Mouse (Mus musculus) liver, embryonic 11.5 days (tissue): Measurements from ENCODE around the gene Spata9. TPM values are rescaled to one million over a fixed set of nuclear protein-coding genes. Genes with fewer than 3 reads are reported as not detected.
"Not testable (repeated sequence)": the region's sequence is repeated elsewhere in the genome, so short reads cannot be mapped to it uniquely, and the experiment has no call there.

Experiments used
- ATAC-seq: fragments of 200-750 bp; cut with Nextera tagmentation; replicated peaks from 2 replicates; pipeline ENCODE4 v1.8.0; 2017; ENCODE audit warnings: moderate number of reproducible peaks, mild to moderate bottlenecking, moderate TSS enrichment, moderate library complexity; ENCODE audit not compliant: low FRiP score
- DNase-seq: peaks from one replicate; pipeline ENCODE4 v3.0.0-alpha.2; 2017; ENCODE audit warnings: low spot score
- H3K27ac ChIP-seq: fragments of 300-500 bp; sonication (generic); 2 replicates; pipeline ENCODE4 v1.5.1; 2014; ENCODE audit warnings: mild to moderate bottlenecking, low read depth, low read length, control low read depth
- H3K27me3 ChIP-seq: fragments of 300-500 bp; sonication (generic); replicated peaks from 2 replicates; pipeline ENCODE4 v1.6.1; 2014; ENCODE audit warnings: low read length, mixed read lengths; ENCODE audit not compliant: control insufficient read depth, insufficient read depth
- H3K36me3 ChIP-seq: fragments of 300-500 bp; sonication (generic); 2 replicates; pipeline ENCODE4 v1.6.1; 2014; ENCODE audit warnings: mild to moderate bottlenecking, low read length, moderate library complexity, mixed read lengths; ENCODE audit not compliant: control insufficient read depth, insufficient read depth
- H3K4me1 ChIP-seq: fragments of 300-500 bp; sonication (generic); replicated peaks from 2 replicates; pipeline ENCODE4 v1.6.1; 2014; ENCODE audit warnings: low read length, mixed read lengths; ENCODE audit not compliant: control insufficient read depth, insufficient read depth
- H3K4me2 ChIP-seq: fragments of 300-500 bp; sonication (generic); 2 replicates; pipeline ENCODE4 v1.6.1; 2014; ENCODE audit warnings: mild to moderate bottlenecking, control low read depth, moderate library complexity
- H3K4me3 ChIP-seq: fragments of 300-500 bp; sonication (generic); 2 replicates; pipeline ENCODE4 v1.5.1; 2014; ENCODE audit warnings: low read depth, low read length, control low read depth
- H3K9ac ChIP-seq: fragments of 300-500 bp; sonication (generic); 2 replicates; pipeline ENCODE4 v1.6.1; 2014; ENCODE audit warnings: low read depth, low read length, control low read depth
- H3K9me3 ChIP-seq: fragments of 300-500 bp; sonication (generic); 2 replicates; pipeline ENCODE4 v1.6.1; 2016; ENCODE audit warnings: low read length, inconsistent platforms, mixed read lengths; ENCODE audit not compliant: control insufficient read depth
- WGBS: fragments of 180-500 bp; shearing (Covaris S2); extraction: QIAGEN DNeasy Blood & Tissue Kit; methylation state at CpG from one replicate; pipeline ENCODE4 v1.1.7; 2014; 5-methylcytosine and 5-hydroxymethylcytosine counted together
- polyA plus RNA-seq: library from polyadenylated mRNA; unstranded; fragments of >200 nt; fragmentation: Nextera tagmentation; extraction: Ambion mirVana; gene quantifications from 2 replicates; pipeline ENCODE4 v1.2.1, GENCODE M21; 2014

Gene Spata9
- 0.52 and 0.53 TPM in 2 replicates for polyA plus RNA-seq

DNA sequence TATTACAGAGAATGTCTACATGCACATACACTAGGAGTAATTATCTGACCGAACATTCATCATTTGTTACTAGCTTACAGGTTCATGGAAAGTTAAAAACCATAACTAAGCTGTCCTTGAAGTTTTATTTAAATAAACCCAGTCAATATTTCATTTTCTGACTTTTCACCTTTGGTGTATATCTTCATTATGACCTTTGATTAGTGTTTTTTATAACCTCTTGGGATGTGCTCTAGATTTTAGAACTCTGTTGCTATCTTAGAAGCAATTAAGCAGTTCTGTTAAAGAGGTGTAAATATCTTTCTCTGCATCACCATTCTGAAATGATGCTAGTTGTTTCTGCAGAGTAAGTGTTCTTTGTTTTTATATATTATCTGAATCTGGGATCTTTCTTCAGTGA lies at the start of gene Spata9:
Gene Spata9 (plus strand): TSS at position 301 of the 400 bp plus-strand sequence.
- Histone ChIP-seq H3K36me3 (no peaks in the 10 kb centered on the region), H3K27ac (no peak within 1 kb of the TSS), H3K4me3 (no peak within 1 kb of the TSS), H3K4me2 (no peak within 1 kb of the TSS), H3K4me1 (no peaks in the 10 kb centered on the region), H3K9ac (no peak within 1 kb of the TSS), H3K9me3 (no peaks in the 10 kb centered on the region; the same call in 1 of the 2 replicates), H3K27me3 (no peaks in the 10 kb centered on the region)
- ATAC-seq (no peak), DNase-seq (no peak)
- 86% methylated on average over 1 of the region's 1 CpGs for WGBS

DNA sequence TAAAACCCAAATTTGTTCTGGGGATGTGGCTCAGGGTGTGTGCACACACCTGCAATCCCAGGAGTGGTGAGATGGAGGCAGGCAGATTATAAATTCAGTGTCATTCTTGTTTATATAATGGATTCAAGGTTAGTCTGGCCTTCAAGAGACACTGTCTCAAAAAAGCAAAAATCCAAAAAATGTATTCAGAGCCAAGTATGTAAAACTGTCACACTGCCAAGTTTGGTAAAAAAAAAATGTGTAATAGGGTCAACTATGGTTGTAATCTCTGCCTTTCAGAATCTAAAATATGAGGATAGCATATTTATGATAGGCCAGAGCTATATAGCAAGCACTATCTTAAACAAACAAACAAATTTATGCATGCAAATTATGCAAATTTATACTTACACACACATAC lies 39.0 kb upstream of the Spata9 start:
- DNase-seq (no peak), ATAC-seq (no peak)
- Histone ChIP-seq H3K27ac (no peak overlapping the region), H3K4me1 (peaks cover 4% of the 10 kb centered on the region; the same call in 1 of the 2 replicates), H3K9me3 (no peaks in the 10 kb centered on the region), H3K27me3 (no peaks in the 10 kb centered on the region), H3K36me3 (peaks cover 3% of the 10 kb centered on the region; the same call in 1 of the 2 replicates), H3K4me3 (no peak overlapping the region), H3K4me2 (no peak overlapping the region), H3K9ac (no peak overlapping the region)

DNA sequence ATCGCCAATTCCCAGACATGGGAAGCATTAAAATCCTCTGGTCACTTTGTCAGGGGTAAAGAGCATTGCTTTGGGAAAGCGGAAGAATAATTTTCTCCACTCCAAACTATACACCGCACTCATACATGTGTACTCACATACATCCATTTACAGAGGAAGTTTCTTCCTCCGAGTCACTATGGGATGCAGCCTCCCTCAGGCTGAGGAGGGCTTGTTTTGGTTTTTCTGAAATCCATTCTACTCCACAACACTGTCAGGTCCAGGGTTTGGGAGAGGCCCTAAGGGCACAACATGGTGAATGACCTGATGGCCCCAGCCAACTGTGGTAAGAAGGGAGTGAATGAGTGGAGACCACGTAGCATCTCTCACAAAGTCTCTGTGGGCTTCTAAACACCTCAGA lies 37.9 kb upstream of the Spata9 start:
- H3K4me3 ChIP-seq, H3K4me2 ChIP-seq, H3K27me3 ChIP-seq, DNase-seq, H3K9me3 ChIP-seq, ATAC-seq, H3K27ac ChIP-seq, H3K4me1 ChIP-seq, H3K36me3 ChIP-seq, H3K9ac ChIP-seq: not testable (repeated sequence)
- WGBS, result 92% methylated on average over 5 of the region's 5 CpGs

DNA sequence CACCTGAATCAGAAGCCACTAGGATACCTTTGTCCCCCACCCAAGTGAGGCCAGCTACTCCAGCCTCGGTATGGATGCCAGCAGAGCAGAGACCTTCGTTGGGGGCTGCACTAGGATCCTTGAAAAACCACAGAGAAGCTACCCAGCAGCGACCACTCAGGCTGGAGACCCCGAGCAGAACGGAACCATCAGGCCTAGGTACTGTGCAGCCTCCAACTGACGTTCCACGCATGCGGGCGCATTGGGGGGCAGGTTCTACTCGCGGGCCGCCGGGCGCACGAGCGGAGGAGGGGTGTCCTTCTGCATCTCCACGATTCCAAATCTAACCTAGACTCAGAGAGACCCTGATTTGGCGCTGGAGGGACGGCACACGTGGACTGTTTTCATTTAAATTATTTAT lies 36.9 kb upstream of the Spata9 start:
- DNase-seq, result no peak
- Histone ChIP-seq H3K27ac (no peak overlapping the region), H3K4me3 (no peak overlapping the region), H3K27me3 (no peaks in the 10 kb centered on the region), H3K9me3 (no peaks in the 10 kb centered on the region), H3K36me3 (peaks cover 3% of the 10 kb centered on the region; the same call in 1 of the 2 replicates), H3K4me1 (peaks cover 4% of the 10 kb centered on the region; the same call in 1 of the 2 replicates), H3K4me2 (no peak overlapping the region), H3K9ac (no peak overlapping the region)
- 91% methylated on average over 20 of the region's 20 CpGs for WGBS
- ATAC-seq, result no peak

DNA sequence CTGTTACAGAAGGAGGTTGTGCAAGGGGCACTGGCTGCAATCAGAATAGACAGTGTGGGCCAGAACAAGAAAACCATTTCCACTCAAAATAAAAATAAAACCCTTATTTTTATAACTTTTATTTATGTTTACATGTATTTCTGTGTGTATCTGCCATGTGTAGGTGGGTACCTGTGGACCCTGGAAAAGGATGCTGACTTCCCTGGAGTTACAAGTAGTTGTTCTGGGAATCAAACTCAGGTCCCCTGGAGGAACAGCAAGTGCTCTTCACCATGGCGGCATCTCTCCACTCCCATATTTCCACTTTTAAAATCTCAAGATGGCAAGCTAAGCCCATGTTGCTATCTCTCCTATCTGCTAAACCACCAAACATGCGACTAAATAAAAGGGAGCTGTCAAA lies 36.3 kb upstream of the Spata9 start:
- Histone ChIP-seq H3K9ac (no peak overlapping the region), H3K9me3 (no peaks in the 10 kb centered on the region), H3K4me2 (no peak overlapping the region), H3K4me3 (no peak overlapping the region), H3K27me3 (no peaks in the 10 kb centered on the region), H3K27ac (no peak overlapping the region), H3K36me3 (peaks cover 3% of the 10 kb centered on the region; the same call in 1 of the 2 replicates), H3K4me1 (peaks cover 4% of the 10 kb centered on the region; the same call in 1 of the 2 replicates)
- ATAC-seq (no peak), DNase-seq (no peak)
- WGBS, result 50% methylated on average over 2 of the region's 2 CpGs

DNA sequence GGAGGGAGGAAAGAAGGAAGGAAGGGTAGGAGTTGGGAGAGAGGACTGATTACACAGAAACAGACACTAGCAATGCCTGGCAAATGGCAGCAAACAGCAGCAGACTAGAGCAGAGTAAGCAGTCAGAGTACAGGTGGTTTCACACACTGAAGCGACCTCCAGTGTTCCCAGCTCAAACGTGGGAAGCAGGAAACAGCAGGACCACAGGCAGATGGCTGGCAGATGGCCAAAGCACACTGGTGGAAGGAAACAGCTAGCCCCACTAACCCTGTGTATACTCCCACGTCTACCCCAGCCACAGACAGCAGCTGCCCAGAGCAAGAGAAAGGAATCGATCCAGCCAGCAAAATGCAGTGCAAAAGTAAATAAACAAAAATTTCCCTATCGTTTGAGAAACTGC lies 35.9 kb upstream of the Spata9 start:
- no peak overlapping the region for H3K4me2 ChIP-seq
- no peaks in the 10 kb centered on the region for H3K9me3 ChIP-seq
- ATAC-seq (no peak), DNase-seq (no peak)
- H3K4me1 ChIP-seq, result peaks cover 4% of the 10 kb centered on the region; the same call in 1 of the 2 replicates
- no peak overlapping the region for H3K9ac ChIP-seq
- WGBS, result 31% methylated on average over 5 of the region's 5 CpGs
- H3K27me3 ChIP-seq, result no peaks in the 10 kb centered on the region
- no peak overlapping the region for H3K27ac ChIP-seq
- H3K36me3 ChIP-seq, result peaks cover 3% of the 10 kb centered on the region; the same call in 1 of the 2 replicates
- no peak overlapping the region for H3K4me3 ChIP-seq

DNA sequence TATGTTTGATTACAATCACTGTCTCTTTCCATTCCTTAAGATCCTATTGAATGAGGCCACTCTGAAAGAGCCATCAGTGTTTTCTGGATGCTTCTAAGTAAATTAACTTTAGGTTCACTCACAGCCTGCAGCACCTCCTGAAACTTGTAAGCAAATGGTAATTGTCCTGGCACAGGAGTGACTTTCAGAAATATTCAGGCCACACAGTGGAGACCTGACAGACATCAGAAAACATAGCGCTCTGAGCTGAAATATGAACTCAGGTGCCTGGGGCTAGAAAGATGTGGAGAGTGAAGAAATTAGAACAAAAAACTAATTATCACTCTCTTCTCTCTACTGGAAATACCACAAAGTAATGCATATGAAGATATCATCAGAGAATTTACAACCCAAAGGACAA lies 33.7 kb upstream of the Spata9 start:
- no peak for DNase-seq
- H3K4me3 ChIP-seq, result no peak overlapping the region
- no peak overlapping the region for H3K27ac ChIP-seq
- H3K36me3 ChIP-seq, result peaks cover 6% of the 10 kb centered on the region; the same call in 1 of the 2 replicates
- no peak for ATAC-seq
- peaks cover 4% of the 10 kb centered on the region; the same call in 1 of the 2 replicates for H3K4me1 ChIP-seq
- WGBS, result 95% methylated on average over 1 of the region's 1 CpGs
- H3K9me3 ChIP-seq, result no peaks in the 10 kb centered on the region
- H3K27me3 ChIP-seq, result no peaks in the 10 kb centered on the region
- H3K9ac ChIP-seq, result no peak overlapping the region
- no peak overlapping the region for H3K4me2 ChIP-seq

DNA sequence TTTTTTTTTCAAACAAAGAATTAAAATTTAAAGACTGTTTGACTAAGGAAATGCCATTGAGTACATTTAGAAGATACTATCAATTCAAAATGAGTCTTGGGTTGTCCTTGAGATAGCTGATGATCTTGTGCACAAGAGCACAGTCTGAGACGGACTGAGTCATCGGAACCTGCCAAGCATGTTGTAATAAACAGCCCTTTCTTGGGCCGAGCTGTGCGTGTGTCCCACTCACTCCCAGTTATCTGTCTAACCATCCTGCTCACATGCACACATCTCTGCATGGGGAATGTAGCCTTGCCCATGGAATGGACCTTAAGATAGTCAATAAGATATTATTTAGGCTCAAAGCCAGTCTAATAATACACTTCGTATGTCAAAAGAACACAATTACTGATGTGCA lies 28.1 kb upstream of the Spata9 start:
- WGBS, result 81% methylated on average over 5 of the region's 5 CpGs

DNA sequence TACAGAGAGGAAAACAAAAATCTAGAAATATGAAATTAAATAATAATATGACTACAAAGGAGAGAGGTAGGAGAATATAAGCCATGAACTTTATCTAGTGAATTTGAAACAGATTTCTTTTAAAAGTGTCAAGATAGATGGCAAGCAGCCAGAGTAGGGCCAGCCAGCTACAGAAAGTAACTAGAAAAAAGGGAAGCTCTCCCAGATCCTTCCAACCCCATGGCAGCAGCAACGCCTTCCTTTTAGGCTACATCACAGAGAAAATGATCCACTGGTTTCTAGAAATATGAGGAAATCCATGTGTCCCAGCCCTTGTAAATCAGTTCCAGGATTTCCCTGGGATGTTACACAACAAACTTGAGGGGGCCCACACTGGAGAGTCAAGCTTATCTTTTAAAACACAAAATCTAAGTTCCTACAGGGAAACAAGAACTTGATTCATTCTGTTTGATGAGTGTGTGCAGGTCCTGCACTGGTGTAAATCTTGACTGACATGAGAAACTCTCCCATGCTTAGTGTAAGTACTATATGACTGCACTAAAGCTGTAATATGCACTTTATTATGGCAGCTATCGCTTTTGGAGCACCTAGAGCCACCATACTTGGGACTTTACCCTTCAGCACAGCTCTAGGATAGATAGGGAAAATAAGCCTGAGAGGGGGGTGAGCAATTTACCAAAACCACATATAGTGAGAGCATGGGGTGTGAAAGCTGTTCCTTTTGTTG lies 26.0 kb upstream of the Spata9 start:
- no peaks in the 10 kb centered on the region; the same call in none of the 2 replicates for H3K4me1 ChIP-seq
- DNase-seq (no peak), ATAC-seq (no peak)
- WGBS, result 79% methylated on average over 2 of the region's 2 CpGs
- H3K4me2 ChIP-seq, result no peak overlapping the region
- H3K9ac ChIP-seq, result no peak overlapping the region
- 0 out of 2 replicates have a peak, but pooled peaks cover 3% of the 10 kb centered on the region for H3K27me3 ChIP-seq
- no peak overlapping the region for H3K4me3 ChIP-seq
- H3K36me3 ChIP-seq, result 0 out of 2 replicates have a peak, but pooled peaks cover 2% of the 10 kb centered on the region
- no peak overlapping the region for H3K27ac ChIP-seq
- no peaks in the 10 kb centered on the region for H3K9me3 ChIP-seq

More for the DNA sequence above, 28.1 kb upstream of the Spata9 start:
- no peaks in the 10 kb centered on the region; the same call in 1 of the 2 replicates for H3K4me1 ChIP-seq
- no peak overlapping the region for H3K27ac ChIP-seq
- no peak overlapping the region for H3K9ac ChIP-seq
- no peak overlapping the region for H3K4me3 ChIP-seq
- 0 out of 2 replicates have a peak, but pooled peaks cover 3% of the 10 kb centered on the region for H3K27me3 ChIP-seq
- 0 out of 2 replicates have a peak, but pooled peaks cover 2% of the 10 kb centered on the region for H3K36me3 ChIP-seq
- no peaks in the 10 kb centered on the region for H3K9me3 ChIP-seq
- no peak for DNase-seq
- ATAC-seq, result no peak
- no peak overlapping the region for H3K4me2 ChIP-seq
